Mouse (Mus musculus) small intestine, adult 2 months (tissue): ENCODE measurements around the gene Fhad1.

Source experiments
- CTCF ChIP-seq: fragments of 200-500 bp; IDR thresholded peaks from 2 replicates; pipeline ENCODE4 v1.5.1; 2012; ENCODE audit warnings: low read depth, mild to moderate bottlenecking, control low read depth, inconsistent platforms, low read length, moderate library complexity, mixed read lengths; ENCODE audit not compliant: insufficient replicate concordance, insufficient read length; ENCODE audit errors: extremely low read depth
- POLR2A ChIP-seq: fragments of 200-500 bp; IDR thresholded peaks from 2 replicates; pipeline ENCODE4 v1.6.1; 2012; ENCODE audit warnings: low read depth, mild to moderate bottlenecking, control low read depth, inconsistent platforms, low read length, moderate library complexity

DNA sequence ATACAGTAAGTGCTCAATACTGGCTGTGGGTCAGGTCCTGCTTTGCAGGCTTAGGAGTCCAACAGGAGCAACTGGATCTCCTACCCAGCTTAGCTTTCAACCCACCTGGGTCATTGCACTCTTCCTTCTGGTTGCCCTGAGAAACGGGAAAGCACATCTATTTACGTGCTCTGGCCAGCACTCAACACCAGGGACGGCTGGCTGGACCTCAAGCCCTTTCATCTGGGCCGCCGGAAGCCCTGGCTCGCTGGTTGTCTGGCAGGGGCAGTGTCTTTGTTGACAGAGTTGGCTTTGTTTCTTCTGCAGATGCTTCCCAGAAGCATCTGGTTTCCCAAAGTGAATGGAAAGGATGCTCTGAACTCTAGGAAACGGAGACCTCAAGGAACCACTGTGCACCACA lies 100.8 kb downstream of the Fhad1 start:
- TF ChIP-seq POLR2A (no peak), CTCF (no peak)
